Mouse (Mus musculus): Measurements from ENCODE around the gene Gbf1.

DNA sequence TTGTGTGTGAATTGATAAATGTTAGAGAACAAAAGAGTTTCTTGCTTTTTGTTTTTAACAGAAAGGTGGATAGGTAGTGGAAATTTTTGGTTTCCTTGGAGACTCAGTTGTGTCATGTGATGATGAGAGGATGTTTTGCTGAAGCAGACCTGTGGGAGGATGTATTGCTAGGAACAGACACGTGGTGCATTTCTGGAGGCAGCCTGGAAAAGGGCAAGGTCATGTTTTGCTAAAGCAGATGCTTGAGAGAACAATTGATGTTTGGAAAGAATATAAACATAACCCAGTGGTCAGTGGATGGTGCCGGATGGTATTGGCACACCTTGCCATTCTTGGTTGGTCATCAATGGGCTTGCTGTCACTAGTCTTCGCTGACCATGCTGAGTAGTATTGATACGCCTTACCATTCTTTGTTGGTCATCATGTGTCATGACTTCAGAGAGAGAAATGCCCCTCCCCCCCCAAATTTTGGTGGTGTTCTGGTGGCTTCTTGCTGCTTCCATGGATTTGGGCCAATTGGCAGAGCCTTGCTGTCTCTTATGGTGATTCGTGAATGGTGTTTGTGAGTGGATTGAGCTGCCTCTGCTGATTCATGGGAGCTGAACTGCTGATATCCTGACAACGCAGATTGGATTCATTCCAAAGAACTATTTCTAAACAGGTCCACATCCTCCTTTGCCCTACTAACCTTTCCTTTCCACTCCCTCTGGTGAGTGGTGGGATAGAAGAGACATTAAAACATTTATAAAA lies 48.7 kb upstream of the Gbf1 start:
- no peak for TF ChIP-seq TCF12 (IDR thresholded peaks at IDR 0.05; ENCODE audit: low read depth, low read length)
- TF ChIP-seq SMC3 (IDR thresholded peaks at IDR 0.05; ENCODE audit: low read depth, low read length) = no peak
- no peak for TF ChIP-seq POLR2AphosphoS2 (IDR thresholded peaks at IDR 0.05; ENCODE audit: low read depth, low read length)
- TF ChIP-seq HCFC1 (IDR thresholded peaks at IDR 0.05; ENCODE audit: low read depth, low read length) = no peak
- TF ChIP-seq JUN (IDR thresholded peaks at IDR 0.05; ENCODE audit: insufficient read depth, low read depth, low read length) = no peak
- no peak for TF ChIP-seq CTCF (conservative IDR thresholded peaks at IDR 0.05 in 1 of 2, IDR thresholded peaks at IDR 0.05 in 1 of 2; ENCODE audit: low read depth in 2 of 2, low read length in 2 of 2)
- no peak for TF ChIP-seq USF2 (conservative IDR thresholded peaks at IDR 0.05; ENCODE audit: low read depth, low read length)
- no peak for TF ChIP-seq USF1 (IDR thresholded peaks at IDR 0.05; ENCODE audit: low read depth, low read length)
